Mouse (Mus musculus) liver, embryonic 14.5 days (tissue): ENCODE results near the gene Pxylp1.

Experiments
- CTCF ChIP-seq: IDR thresholded peaks from 2 replicates; pipeline ENCODE4 v1.5.1; 2016; ENCODE audit warnings: antibody characterized with exemption, low read depth, control low read depth
- EP300 ChIP-seq: IDR thresholded peaks from 2 replicates; pipeline ENCODE4 v1.6.1; 2016; ENCODE audit warnings: antibody characterized with exemption, low read depth

DNA sequence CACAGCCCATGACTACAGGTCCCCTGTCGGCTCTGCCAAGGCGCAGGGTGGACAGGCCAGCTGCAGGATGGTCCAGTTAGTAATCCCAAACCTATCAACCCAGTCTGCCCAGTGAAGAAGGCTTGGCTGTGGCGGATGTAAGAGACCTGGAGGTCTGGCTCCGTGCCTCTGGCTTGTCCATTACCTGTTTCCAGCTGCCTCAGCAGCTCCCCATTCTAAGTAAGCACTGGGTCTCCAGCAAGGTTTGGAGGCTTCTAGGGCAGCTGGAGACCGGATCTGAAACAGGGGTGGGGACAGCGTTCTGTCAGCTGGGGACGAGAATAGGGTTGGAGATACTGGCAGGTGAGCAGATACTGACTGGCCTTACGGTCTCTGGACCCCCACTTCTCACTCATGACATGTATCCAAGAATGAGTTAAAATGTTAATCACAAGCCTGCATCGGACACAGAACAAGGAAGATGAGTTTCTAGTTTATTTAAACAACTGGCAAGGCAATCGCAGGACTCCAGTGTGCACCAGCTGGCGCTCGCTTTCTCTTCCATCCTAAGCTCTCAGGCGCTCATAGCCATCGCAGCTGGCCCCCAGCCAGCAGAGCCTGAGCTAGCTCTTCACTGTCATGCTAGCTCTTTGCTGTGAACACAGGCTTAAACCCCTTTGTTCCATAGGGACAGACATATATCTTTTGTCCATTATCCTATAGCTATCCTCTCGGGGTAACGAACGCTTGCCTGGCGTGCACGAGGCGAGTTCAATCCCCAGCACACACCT is 9.8 kb downstream of the Pxylp1 start:
- no peak for TF ChIP-seq CTCF
- no peak for TF ChIP-seq EP300
